Mouse (Mus musculus) forebrain, postnatal 0 days (tissue): ENCODE results near the gene Gm973. TPM values are rescaled to one million over a fixed set of nuclear protein-coding genes. Genes with fewer than 3 reads are reported as not detected.

ENCODE experiments used
- ATAC-seq: fragments of 200-750 bp; cut with Nextera tagmentation; 2 replicates; pipeline ENCODE4 v1.8.0; 2017; ENCODE audit warnings: mild to moderate bottlenecking, moderate library complexity
- DNase-seq: peaks from one replicate; pipeline ENCODE4 v3.0.0-alpha.2; 2015
- H3K27ac ChIP-seq: fragments of 300-500 bp; sonication (generic); 2 replicates; pipeline ENCODE4 v1.5.1; 2014; ENCODE audit warnings: low read depth, mild to moderate bottlenecking, antibody characterized with exemption, low read length, moderate library complexity, mixed read lengths
- H3K27me3 ChIP-seq: fragments of 300-500 bp; sonication (generic); 2 replicates; pipeline ENCODE4 v1.6.1; 2014; ENCODE audit warnings: mild to moderate bottlenecking, low read length, mixed read lengths; ENCODE audit not compliant: insufficient read depth
- H3K36me3 ChIP-seq: fragments of 300-500 bp; sonication (generic); 2 replicates; pipeline ENCODE4 v1.6.1; 2014; ENCODE audit warnings: mild to moderate bottlenecking, moderate library complexity; ENCODE audit not compliant: insufficient read depth
- H3K4me1 ChIP-seq: fragments of 300-500 bp; sonication (generic); 2 replicates; pipeline ENCODE4 v1.6.1; 2014; ENCODE audit warnings: antibody characterized with exemption; ENCODE audit not compliant: insufficient read depth
- H3K4me2 ChIP-seq: fragments of 300-500 bp; sonication (generic); 2 replicates; pipeline ENCODE4 v1.6.1; 2014; ENCODE audit warnings: low read depth, mild to moderate bottlenecking, moderate library complexity
- H3K4me3 ChIP-seq: fragments of 300-500 bp; sonication (generic); 2 replicates; pipeline ENCODE4 v1.5.1; 2014; ENCODE audit warnings: low read depth, low read length, mixed read lengths
- H3K9ac ChIP-seq: fragments of 300-500 bp; sonication (generic); 2 replicates; pipeline ENCODE4 v1.6.1; 2014; ENCODE audit warnings: mild to moderate bottlenecking
- H3K9me3 ChIP-seq: fragments of 300-500 bp; sonication (generic); 2 replicates; pipeline ENCODE4 v1.6.1; 2016; ENCODE audit warnings: low read length
- CTCF ChIP-seq: sonication (generic); IDR thresholded peaks from 2 replicates; pipeline ENCODE4 v1.5.1; 2016; ENCODE audit warnings: antibody characterized with exemption, control low read depth, low read depth
- WGBS: fragments of 180-500 bp; shearing (Covaris S2); extraction: QIAGEN DNeasy Blood & Tissue Kit; methylation state at CpG from one replicate; pipeline ENCODE4 v1.1.7; 2014; 5-methylcytosine and 5-hydroxymethylcytosine counted together
- polyA plus RNA-seq: library from polyadenylated mRNA; unstranded; fragments of >200 nt; fragmentation: Nextera tagmentation; extraction: Ambion mirVana; gene quantifications from 2 replicates; pipeline ENCODE4 v1.2.1, GENCODE M21; 2015
- total RNA-seq: library from RNA; depleted of rRNA; stranded (reverse); fragments of >200 nt; gene quantifications from 2 replicates; pipeline ENCODE4 v1.2.3, GENCODE M21; 2014

The Gm973 gene
- total and polyA plus RNA-seq, 2 experiments from 2014 or later, result 5.4 to 13.8 TPM

- no peaks in the 10 kb centered on the region for H3K9me3 ChIP-seq
- H3K4me2 ChIP-seq, result no peak overlapping the region
- H3K4me3 ChIP-seq, result no peak overlapping the region
- no peaks in the 10 kb centered on the region for H3K36me3 ChIP-seq
- TF ChIP-seq CTCF, result no peak
- ATAC-seq (no peak), DNase-seq (no peak)
- no peak overlapping the region for H3K27ac ChIP-seq
- H3K4me1 ChIP-seq, result peaks cover 4% of the 10 kb centered on the region; the same call in 1 of the 2 replicates
- WGBS, result 87% methylated on average over 7 of the region's 7 CpGs
- H3K9ac ChIP-seq, result no peak overlapping the region
- H3K27me3 ChIP-seq, result no peaks in the 10 kb centered on the region
These were observed 92.2 kb downstream of the Gm973 start for GRCm38 (mm10) chr1:59608125-59608762.

- no peak overlapping the region for H3K9ac ChIP-seq
- H3K4me3 ChIP-seq, result no peak overlapping the region
- H3K27me3 ChIP-seq, result no peaks in the 10 kb centered on the region
- no peaks in the 10 kb centered on the region for H3K36me3 ChIP-seq
- TF ChIP-seq CTCF, result no peak
- H3K4me2 ChIP-seq, result no peak overlapping the region
- ATAC-seq (no peak), DNase-seq (no peak)
- peaks cover 1% of the 10 kb centered on the region; the same call in 1 of the 2 replicates for H3K4me1 ChIP-seq
- no peaks in the 10 kb centered on the region for H3K9me3 ChIP-seq
- H3K27ac ChIP-seq, result no peak overlapping the region
- WGBS, result 67% methylated on average over 5 of the region's 5 CpGs
These were observed 92.9 kb downstream of the Gm973 start for GRCm38 (mm10) chr1:59608920-59609319.

- H3K4me3 ChIP-seq, result no peak overlapping the region
- WGBS, result 87% methylated on average over 4 of the region's 4 CpGs
- DNase-seq (no peak), ATAC-seq (no peak)
- no peaks in the 10 kb centered on the region for H3K9me3 ChIP-seq
- H3K27me3 ChIP-seq, result no peaks in the 10 kb centered on the region
- H3K36me3 ChIP-seq, result no peaks in the 10 kb centered on the region
- H3K9ac ChIP-seq, result no peak overlapping the region
- no peak overlapping the region for H3K27ac ChIP-seq
- no peak overlapping the region for H3K4me2 ChIP-seq
- H3K4me1 ChIP-seq, result no peaks in the 10 kb centered on the region
- TF ChIP-seq CTCF, result peak; percentile 34
These were observed 93.4 kb downstream of the Gm973 start for GRCm38 (mm10) chr1:59609458-59609857.

GRCm38 (mm10) chr1:59609896-59610295, 93.8 kb downstream of the Gm973 start:
- Histone ChIP-seq H3K27ac (no peak overlapping the region), H3K4me3 (no peak overlapping the region), H3K9me3 (no peaks in the 10 kb centered on the region), H3K9ac (no peak overlapping the region), H3K36me3 (no peaks in the 10 kb centered on the region), H3K4me2 (no peak overlapping the region), H3K27me3 (no peaks in the 10 kb centered on the region), H3K4me1 (no peaks in the 10 kb centered on the region)
- TF ChIP-seq CTCF, result no peak
- no peak for ATAC-seq
- WGBS, result 86% methylated on average over 10 of the region's 10 CpGs
- DNase-seq, result no peak

- no peak for DNase-seq
- no peak for ATAC-seq
- Histone ChIP-seq H3K9me3 (no peaks in the 10 kb centered on the region), H3K36me3 (no peaks in the 10 kb centered on the region), H3K4me3 (no peak overlapping the region), H3K4me1 (no peaks in the 10 kb centered on the region), H3K27ac (no peak overlapping the region), H3K27me3 (no peaks in the 10 kb centered on the region), H3K9ac (no peak overlapping the region), H3K4me2 (no peak overlapping the region)
- TF ChIP-seq CTCF, result peak; percentile 24; the same call in 1 of the 2 replicates
- 88% methylated on average over 3 of the region's 3 CpGs for WGBS
These were observed 94.9 kb downstream of the Gm973 start for GRCm38 (mm10) chr1:59610929-59611328.

GRCm38 (mm10) chr1:59613795-59614194, 97.7 kb downstream of the Gm973 start:
- DNase-seq, result no peak

GRCm38 (mm10) chr1:59615021-59615420, 99.0 kb downstream of the Gm973 start:
- Histone ChIP-seq H3K4me1 (no peaks in the 10 kb centered on the region), H3K27me3 (no peaks in the 10 kb centered on the region), H3K9ac (no peak overlapping the region), H3K36me3 (no peaks in the 10 kb centered on the region), H3K27ac (no peak overlapping the region), H3K9me3 (no peaks in the 10 kb centered on the region), H3K4me3 (no peak overlapping the region), H3K4me2 (no peak overlapping the region)
- DNase-seq (no peak), ATAC-seq (no peak)
- 91% methylated on average over 2 of the region's 2 CpGs for WGBS
- no peak for TF ChIP-seq CTCF

More at GRCm38 (mm10) chr1:59613795-59614194, 97.7 kb downstream of the Gm973 start:
- no peaks in the 10 kb centered on the region for H3K27me3 ChIP-seq
- H3K4me1 ChIP-seq, result no peaks in the 10 kb centered on the region
- no peak overlapping the region for H3K4me2 ChIP-seq
- no peak overlapping the region for H3K27ac ChIP-seq
- no peak overlapping the region for H3K4me3 ChIP-seq
- peak; percentile 60 for TF ChIP-seq CTCF
- no peaks in the 10 kb centered on the region for H3K9me3 ChIP-seq
- ATAC-seq, result peak; percentile 18; the same call in 1 of the 2 replicates
- WGBS, result 46% methylated on average over 6 of the region's 6 CpGs
- H3K9ac ChIP-seq, result no peak overlapping the region
- no peaks in the 10 kb centered on the region for H3K36me3 ChIP-seq
